Mouse (Mus musculus) gastrocnemius, postnatal 25 days (tissue): Measurements from ENCODE around the gene Sept7. TPM values are rescaled to one million over a fixed set of nuclear protein-coding genes. Genes with fewer than 3 reads are reported as not detected.
"Not testable (repeated sequence)": the region's sequence is repeated elsewhere in the genome, so short reads cannot be mapped to it uniquely, and the experiment has no call there.

ENCODE experiments used
- DNase-seq: peaks from one replicate; pipeline ENCODE4 v3.0.0; 2022
- long read RNA-seq, 2 experiments: library from polyadenylated mRNA; stranded (forward); transcript quantifications; one replicate each; pipeline ENCODE4 v2.0.0; 2021
- total RNA-seq, 2 experiments: library from RNA; stranded (reverse); gene quantifications; 1 replicate in 1 of 2; 2 replicates in 1 of 2; pipeline ENCODE4 v1.2.3; 2021

Gene Sept7
- 10 to 100 TPM; 70.1 to 71.5 TPM for total RNA-seq
- long read RNA-seq, experiment 1, partial matches to known transcripts = 6 of 77 reads
- long read RNA-seq, experiment 1, other reads (novel, unspliced or antisense) = 71 of 77 reads
- long read RNA-seq, experiment 2, partial matches to known transcripts = 0 of 100 reads
- long read RNA-seq, experiment 2, other reads (novel, unspliced or antisense) = 100 of 100 reads

DNA sequence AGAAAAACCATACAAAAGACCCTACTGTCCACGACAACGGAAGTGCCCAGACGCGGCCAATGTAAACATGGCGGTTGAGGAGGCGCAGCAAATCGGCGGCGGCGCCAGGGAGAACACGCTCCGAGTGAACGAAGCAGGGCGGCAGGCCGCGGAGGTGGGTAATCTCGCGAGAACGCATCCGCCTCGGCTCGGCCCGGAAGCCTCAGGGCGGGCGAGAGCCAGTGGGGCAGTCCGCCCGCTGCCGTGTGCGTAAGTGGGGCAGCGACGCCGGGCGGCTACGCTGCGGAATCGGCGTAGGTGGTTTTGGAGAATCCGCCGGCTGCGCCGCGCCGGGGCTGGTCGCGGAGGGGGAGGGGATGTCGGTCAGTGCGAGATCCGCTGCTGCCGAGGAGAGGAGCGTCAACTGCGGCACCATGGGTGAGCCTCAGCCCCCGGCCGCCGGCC lies at the start of gene Sept7:
TSS of gene Sept7 (plus strand) at position 157 of the 444 bp plus-strand sequence.
- DNase-seq = peak; percentile 99

DNA sequence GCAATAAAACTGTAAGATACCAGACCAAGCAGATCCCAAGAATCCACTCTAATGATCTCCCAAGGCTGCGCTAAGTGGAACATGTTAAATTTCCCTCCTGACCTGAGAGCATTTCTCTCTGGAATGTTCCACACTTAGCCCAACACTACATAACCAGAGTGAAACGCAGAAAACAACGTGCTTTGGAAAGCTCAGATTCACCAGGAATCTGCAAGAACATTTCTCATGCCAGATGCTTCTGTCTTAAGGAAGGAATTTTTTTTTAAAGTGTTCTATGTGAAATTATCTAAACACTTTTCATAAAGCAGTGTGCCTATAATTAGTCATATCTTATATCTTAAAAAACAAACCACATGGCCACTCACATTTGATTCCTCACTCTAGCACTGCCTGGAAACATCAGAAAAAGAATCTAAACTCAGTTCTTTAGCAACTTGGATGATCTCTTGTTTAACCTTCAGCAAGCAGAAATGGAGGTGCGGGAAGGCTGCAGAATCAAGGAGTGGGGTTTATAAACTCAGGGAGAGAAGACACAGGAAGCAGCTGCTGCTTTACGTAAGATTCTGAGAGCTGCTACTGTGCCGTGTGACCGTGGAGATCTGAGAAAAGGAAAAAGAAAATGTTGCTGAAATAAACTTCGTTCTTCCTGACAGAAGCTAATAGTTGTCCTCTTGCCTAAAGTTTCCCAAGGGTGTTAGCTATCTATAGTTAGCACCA lies 44.0 kb upstream of the Sept7 start:
- DNase-seq = no peak

DNA sequence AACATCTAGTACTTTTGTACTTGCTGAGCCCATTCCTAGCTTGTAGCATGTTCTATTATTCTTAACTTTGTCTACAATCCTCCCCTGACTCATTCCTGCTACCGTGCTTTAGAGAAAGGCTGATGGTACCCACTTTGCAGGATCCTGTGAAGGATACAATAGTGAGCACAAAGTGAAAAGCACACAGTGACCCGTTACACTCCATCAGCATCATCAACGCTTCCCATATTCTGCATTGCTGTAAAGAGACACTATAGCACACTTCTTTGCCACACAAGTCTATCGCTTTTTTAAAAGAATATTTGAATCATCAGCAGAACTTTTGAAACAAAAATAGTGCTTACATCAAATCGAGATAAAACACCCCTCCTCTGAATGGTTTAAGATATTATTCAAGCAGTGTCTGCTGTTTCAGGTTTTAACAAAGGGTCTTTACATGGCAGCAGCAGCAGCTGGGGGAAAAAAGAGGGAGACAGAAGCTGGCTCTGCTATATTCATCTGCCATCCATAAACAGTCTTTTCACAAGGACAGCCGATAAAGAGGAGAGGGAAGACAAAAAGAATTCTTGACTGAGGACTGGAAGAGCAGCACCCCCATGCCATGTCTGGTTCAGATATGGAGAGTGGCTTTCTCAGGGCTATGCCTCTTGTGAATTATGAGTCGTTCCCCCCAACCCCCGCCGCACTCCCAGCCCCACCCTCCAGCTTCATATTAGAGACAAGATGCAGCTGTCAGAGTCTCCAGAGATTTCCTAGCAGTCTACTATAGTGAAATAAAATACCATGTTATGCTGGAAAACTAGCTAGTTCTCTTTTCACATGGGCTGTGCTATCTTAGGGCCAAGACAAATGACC lies 39.7 kb upstream of the Sept7 start:
- no peak for DNase-seq

DNA sequence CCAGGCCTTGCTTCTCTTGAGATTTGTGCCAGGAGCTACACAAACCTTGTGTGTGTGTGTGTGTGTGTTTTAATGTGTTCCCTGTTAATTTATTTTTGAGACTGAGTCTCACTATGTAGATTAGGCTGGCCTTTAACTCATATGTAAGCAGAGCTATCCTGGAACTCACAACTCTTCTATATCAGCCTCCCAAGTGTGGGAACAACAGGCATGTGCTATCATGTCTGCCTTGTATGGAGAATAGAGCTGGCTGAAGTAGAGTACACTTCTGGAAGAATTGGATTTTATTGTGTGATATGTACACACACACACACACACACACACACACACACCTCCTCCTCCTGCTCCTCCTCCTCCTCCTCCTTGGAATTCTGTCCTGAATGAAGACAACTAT lies 39.1 kb upstream of the Sept7 start:
- DNase-seq = no peak

DNA sequence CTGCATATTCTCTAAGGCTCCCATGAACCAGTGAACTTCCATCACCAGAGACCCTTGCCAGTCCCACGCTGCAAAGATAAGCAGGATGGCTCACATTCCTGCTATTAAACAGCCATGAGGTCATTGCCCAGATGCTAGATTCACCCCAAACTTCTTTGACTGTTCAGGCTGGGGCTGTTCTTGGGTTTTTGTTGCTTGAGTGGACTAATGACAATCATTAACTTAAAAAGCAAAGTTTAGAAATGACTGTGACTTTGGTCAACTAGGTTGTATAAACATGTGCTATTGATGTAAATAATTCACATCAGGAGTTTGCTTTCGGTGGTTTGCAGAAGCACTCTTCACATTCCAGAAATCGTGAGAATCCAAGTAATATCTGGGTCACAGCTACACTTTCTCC lies 36.8 kb upstream of the Sept7 start:
- no peak for DNase-seq

DNA sequence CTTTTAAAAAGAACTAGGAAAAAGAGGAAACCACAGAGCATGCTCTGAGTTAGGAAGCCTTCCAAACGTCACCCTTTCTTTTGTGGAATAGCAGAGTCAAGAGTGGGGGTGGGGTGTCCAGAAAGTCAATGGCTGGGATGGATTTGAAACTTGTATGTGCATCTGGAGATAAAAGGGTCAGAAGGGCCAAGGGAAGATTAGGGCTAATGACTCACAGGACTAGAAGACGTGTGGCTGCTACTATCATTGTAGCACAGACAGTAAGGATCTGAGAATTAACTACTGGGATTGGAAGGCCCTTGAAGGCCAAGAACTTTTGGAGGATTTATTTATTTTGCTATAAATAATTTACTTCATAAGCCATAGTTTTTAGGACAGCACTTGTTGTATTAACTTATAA lies 36.0 kb upstream of the Sept7 start:
- DNase-seq = no peak

DNA sequence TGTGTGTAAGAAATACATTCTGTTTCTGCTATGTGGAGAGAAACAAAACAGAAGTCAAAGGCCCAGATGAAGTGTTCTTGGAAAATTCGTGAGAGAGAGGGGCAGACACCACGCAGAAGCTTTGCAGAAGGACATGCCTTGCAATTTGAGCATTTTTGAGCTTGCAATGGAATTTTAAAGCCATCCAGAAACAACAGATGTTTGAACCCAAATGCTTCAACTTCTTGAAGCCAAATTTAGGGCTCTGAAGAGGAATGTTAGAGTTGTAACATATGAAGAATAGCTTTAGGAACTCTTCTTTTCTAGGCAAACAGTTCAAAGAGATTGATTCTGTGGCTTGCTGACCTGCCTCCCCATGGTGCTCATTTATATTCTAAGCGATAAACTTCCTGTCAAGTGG lies 33.3 kb upstream of the Sept7 start:
- no peak for DNase-seq

DNA sequence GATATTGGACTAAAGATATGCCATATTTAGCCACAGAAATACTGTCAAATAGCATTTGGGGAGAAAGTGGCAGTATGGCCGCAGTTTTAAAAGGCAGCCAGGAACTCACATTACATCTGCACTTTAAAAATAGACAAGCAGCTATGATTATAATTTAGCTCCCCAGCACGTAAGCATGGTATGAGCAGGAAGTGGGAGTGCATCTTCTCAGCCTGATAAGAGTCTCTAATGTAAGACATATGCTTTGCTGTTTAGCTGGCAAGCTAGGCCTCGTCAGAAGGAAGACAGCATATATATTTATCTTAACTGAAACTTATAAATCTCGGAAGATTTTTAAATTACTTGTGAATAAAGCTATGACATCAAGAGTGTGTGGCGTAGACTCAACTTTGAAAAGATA lies 32.4 kb upstream of the Sept7 start:
- DNase-seq = no peak

DNA sequence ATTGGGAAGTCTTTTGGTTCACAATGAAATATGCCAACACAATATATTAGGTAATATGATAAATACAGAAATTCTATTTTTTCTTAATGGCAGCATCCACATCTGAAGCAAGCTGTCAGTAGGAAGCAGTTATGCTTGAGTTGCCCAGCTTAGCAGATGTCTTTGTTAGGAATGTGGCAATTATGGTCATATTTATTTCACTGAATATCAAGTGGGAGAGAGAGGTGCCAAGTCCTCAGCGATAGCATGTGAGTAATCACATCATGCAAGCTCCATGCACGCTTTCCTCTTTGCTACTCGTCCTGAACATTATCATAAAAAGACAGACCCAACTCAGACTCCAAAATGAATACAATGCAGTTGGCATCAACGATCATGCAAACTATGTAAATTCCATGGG lies 27.3 kb upstream of the Sept7 start:
- DNase-seq = no peak

DNA sequence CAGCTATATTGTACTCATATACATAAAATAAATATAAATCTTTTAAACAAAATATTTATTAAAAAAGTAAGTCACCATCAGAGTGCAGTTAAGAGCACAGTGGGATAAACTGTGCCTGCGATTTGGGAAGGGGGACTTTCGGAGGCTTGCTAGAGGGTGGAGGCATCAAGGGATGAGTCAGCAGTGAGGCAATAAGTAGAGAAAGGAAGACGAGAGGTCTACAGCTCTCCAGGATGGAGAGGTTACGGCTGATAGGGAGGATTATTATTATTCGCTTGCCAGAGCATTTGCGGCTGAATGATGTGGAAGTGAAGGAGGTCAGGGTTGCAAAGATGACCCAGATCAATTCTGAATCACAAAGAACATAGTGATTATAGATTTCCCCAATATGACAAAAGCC lies 22.5 kb upstream of the Sept7 start:
- DNase-seq = no peak

DNA sequence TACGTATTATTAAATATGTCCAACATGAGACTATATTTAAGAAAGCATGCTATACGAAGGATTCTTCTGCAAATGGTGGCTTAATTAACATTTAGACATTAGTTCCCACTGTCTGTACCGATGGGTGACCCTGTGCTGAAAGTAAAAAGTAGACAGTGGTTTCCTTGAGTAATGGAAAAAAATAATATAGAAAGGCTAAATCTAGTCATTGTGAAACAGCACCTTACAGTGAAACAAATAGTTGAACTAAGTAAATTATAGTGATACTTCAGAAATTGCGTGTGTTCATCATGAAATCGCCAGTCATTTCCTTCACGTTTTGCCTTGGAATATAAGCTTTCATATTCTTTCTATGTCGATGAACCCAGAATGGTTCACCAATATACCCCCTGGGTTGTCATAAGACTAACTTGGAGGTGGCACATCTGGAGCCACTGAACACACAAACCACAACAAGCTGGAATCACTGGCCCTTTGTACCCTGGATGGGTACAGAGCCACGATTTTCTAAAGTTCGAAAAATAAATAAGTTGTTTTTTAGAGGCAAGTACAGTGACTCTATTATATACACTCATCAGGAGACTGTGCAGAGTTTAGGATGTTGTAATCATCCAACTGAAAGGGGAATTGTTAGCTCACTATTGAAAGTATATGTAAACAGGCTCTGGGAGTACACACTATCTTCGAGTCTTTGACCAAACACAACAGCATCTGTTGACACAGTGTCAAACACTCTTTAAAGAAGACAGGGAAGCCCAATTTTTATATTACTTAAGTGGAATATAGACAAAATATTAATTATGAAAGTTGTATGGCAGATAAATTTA lies 21.8 kb upstream of the Sept7 start:
- no peak for DNase-seq

DNA sequence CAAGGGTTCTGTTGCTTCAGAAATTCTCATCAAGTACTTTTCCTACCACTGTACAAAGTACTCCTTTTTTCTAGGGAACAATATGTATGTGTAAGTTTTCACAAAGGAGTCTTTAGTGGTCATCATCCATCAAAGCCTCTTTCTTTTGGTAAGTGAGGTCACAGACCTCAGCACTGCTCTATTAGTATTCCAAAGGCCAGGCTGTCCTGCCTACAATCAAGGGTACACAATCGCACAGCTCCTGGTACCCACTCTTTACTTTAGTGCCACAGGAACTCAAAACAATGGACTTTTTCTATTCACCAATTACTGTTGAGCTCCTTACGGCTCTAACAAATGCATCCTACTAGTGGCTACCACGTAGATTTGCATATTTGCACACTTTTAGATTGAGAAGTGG lies 11.2 kb upstream of the Sept7 start:
- DNase-seq = no peak

DNA sequence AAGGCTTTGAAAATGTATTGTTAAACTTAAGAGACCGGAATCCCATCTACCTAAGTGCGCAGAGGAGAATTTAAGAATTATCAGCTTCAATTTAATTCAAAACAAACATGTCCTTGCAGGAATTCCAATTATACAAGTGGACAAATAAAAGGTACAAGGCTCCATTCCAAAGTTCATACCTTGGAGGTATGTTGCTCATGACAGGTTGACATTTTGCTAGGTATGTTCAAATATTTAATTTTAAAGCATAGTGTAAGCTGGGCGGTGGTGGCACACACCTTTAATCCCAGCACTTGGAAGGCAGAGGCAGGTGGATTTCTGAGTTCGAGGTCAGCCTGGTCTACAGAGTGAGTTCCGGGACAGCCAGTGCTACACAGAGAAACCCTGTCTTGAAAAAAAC lies 10.5 kb upstream of the Sept7 start:
- DNase-seq = not testable (repeated sequence)

DNA sequence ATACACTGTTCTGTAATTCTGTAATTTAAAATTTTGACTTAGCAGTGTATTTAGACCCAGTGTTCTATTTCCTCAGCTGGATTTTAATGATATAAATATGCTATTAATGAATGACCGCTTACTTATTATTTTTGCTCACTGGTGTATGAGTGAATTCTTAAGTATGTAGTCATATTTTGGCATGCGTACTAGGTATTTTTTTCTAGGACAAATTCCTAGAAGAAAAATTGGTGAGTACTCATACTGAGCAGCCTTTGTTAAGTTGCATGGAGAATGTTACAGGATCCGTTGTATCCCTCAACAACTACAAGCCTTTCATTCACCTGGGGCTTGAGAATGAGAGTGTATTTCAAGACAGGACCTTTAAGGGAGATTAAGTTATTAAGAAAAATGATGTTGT lies 10.0 kb upstream of the Sept7 start:
- DNase-seq = no peak

DNA sequence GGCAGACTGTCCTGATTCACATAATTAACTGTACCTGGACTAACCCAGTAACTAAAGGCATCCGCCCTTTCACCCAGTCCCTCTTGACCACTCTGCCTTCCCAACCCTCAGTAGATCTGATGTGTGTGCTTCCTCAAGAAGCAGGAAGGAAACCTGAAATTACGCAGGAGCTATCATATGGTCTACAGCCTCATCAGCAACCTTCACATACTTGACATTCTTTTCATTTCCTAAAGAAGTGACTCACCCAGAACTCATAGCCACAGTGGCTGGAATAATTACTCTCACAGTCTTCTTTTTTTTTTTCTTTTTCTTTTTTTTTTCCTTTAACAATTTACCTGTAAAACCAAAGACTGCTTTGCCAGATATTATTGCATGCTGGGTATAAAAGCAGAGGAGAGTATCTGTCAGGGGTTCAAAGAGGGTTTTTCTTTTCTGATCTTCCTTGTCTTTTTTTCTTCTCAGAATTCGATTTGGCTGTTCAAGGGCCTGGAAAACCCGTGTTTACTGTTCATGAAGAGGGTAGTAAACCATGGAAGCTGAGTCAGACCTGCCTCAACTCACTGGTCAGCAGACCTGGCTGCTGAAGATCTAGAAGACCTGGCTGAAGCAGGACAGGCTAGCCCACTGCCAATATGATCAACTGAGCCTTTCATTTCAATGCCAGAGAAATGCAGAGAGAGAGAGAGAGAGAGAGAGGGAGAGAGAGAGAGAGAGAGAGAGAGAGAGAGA lies 8.1 kb upstream of the Sept7 start:
- DNase-seq = no peak

DNA sequence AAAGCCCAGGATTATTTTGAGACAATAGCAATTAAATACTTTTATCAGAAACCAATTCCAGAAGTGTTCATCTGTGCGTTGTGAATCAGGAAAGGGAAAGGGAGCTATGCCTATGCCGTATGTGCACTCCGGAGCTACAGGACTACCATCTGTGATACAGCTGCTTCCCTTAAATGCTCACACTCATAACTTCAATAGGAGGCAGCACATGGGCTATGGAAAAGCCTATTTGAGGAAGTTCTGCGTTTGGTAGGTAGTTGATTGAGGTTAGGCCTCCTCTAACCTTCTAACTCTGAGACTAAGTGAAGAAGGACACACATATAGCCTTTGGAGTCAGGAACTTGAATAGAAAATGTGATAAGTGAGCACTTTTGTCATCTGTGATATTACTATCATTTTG lies 7.1 kb upstream of the Sept7 start:
- no peak for DNase-seq

DNA sequence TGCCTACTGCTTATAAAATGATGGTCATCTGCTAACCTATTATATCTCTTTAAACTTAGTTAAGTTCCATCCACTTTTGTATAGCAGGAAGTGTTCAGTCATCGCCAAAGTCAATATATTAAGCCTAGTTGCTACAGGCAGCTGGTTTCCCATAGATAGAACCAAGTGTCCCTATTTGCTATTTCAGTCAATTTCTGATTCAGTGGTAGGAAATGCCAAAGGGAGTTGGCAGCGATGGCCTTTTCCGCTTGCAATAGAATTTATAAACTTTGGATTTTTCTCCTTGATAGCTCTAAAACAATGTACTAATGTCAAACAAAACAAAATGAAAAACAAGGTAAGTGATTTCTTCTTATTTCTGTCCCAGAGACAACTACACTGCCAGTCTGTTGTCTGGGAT lies 5.7 kb upstream of the Sept7 start:
- DNase-seq = no peak

DNA sequence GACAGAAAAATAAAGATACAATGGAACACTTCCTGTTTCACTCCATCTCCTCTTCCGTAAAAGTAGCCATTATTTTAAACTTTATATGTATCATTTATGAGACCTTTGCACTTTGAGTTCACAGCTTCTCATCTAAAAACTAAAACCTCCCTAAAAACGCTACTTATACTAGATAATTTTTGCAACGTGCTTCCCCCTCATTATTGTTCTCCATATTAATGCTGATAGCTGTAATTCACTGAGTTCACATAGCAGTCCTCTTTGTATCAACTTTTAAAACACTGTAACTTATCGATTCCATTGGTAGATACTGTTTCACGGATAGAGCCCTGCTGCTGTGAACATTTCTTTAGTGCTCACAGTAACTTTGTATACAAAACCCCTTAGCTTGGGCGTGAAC lies 1.1 kb upstream of the Sept7 start:
- no peak for DNase-seq

DNA sequence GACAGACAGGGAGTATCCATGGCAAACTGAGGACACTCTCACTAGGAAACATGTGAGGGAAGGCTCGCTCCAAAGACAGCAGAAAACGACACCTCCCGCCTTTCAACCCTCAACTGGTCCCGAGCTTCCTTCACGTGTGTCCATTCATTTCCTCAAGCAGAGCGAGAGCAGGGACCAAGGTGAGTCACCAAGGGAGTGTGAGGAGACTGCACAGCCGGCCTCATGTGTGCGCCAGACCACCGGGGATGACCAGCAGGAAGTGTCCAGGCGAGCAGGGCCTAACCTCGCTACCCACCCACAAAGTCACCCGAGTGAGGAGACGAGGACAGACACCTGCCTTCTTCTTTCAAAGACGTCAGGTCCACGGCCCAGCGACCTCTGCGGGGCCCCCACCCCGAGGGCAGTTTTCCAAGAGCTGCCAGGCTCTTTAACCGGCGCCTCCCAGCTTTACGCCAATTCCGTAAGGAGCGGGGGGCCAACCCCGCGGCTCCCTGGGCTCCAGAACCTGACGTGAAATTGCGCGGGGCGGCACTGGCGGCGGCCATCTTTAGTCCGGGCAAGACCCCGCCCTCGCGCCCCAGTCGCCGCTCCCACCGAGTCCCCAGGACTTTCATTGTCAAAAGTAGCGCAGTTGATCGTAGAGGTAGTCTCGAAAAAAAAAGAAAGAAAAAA lies 492 bp upstream of the Sept7 start:
- DNase-seq = peak; percentile 87

DNA sequence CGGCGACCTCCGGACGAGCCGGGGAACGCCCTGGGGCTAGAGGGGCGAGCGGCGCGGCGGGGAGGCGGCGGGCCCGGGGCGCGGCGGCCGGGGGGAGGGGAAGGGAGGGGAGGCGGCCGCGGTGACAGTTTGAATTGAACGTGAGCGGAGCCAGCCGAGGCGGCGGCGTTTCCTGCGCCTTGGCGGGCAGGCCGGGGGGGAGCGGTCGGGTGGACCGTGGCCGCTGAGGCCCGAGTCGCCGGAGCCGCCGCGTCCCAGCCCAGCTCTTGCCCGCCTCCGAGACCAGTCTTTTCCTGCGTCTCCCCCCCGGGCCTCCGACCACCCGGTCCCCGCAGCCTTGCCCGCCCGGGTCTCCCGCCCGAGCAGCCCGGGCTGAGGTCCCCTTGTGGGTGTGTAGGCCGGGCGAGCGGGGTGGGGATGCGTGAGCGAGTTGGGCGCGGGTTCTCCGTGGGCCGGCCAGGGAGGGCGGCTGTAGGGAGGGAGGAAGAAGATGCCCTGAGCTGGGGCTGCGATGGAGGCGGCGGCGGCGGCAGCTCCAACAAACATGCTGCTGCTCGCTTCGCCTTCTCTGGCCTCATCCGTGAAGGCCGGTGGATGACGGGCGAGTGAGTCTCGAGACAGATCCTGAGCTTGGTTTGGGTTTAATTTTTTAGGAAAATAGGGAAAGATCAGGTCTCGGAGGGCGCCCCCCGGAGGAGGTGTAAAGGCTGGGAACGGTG lies 679 bp downstream of the Sept7 start:
- peak; percentile 66 for DNase-seq

DNA sequence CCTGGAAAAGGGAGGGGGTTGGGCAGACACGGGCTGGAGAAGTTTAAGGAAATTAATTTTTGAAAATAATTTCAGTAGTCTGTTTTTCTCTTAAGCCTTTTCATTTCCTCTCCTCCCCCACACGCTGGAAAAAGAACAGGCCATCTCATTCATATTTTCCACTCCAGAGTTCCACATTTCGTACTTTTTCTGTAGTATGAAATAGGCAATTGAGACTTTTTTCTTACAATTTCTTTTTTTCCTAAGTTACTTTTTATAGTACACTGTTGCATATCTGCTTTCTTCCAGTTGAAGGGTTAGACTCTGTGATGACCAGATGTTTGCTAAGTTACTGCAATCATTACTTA lies 1.2 kb downstream of the Sept7 start:
- no peak for DNase-seq
